Mouse (Mus musculus): ENCODE results near the gene E130308A19Rik.

- no peak for TF ChIP-seq CTCF (IDR thresholded peaks at IDR 0.05; ENCODE audit: low read depth, low read length)
- no peak for TF ChIP-seq POLR2A (IDR thresholded peaks at IDR 0.05; ENCODE audit: borderline replicate concordance, low read depth, low read length)
Observed at GRCm38 (mm10) chr4:59674929-59675679, 49.1 kb downstream of the E130308A19Rik start.

Measured in bone marrow macrophage, adult 2 months (primary cell).